Mouse (Mus musculus) neutrophil, adult 59 days (primary cell): ENCODE results near the gene Mbnl2. TPM values are rescaled to one million over a fixed set of nuclear protein-coding genes. Genes with fewer than 3 reads are reported as not detected.

Source experiments
- total RNA-seq, 2 experiments: library from RNA; stranded (reverse); gene quantifications; 1 replicate in 1 of 2; 2 replicates in 1 of 2; pipeline ENCODE4 v1.2.4; 2023

The Mbnl2 gene
- 100 to 1,000 TPM; 127 to 152 TPM for total RNA-seq

DNA sequence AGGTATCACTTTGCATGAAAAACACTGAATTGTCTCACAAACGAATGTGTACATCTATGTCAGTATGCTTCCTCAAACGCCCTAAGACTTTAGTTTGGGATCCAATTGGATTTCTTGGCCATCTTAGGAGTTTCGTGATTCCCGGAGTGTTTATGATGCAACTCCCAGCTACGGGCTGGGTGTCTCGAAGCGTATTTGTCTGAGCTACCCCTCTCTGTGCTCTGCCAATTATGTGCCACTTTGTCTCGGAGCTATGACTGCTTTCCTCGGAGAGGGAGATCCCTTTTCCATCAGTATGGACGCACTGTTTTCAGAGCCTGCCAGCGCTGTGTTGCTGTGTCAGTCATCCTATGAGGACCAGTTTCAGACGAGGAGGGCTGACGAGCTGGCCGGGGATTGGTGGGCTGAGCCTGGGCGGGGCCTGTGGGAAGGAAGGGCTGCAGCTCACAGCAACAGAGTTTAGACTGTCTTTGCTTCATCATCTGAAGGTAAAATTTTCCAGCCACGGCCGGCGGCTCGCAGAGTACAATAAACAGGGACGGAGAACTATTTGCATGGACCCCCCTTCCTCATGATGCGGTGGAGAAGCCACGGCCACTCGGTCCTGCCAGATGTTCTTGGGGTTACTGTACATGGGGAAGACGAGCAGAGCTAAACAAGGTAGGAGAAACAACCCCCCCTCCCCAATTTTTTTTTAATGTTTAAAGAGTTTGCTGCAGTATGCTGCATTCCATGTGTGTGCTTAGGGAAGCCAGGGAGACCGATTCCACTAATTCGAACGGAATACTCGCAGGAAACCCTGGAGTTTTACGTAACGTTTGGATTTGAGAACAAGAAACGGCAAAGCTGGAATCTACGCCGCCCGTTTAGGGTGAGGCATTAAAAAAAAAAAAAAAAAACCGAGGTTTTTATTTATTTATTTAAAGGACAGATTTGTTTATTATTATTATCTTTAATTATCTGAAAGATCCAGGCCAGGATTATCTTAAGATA lies at the start of gene Mbnl2:
Gene Mbnl2, plus strand, starts transcription at position 424 of the 993 bp plus-strand sequence.

GRCm38 (mm10) chr14:120477982-120478568 lies 202.6 kb downstream of the Mbnl2 start, which contains the start of gene Rap2a:
Gene Rap2a, plus strand, starts transcription at chr14:120478444.

Other genes with a start within 250 kb of the Mbnl2 start
- gene Oxgr1, start 233.2 kb upstream of the Mbnl2 start, total RNA-seq: not detected
- gene Rap2a, start 202.8 kb downstream of the Mbnl2 start, total RNA-seq: 10 to 100 TPM; 19.3 to 20.4 TPM